Mouse (Mus musculus) mature B cell (primary cell): ENCODE results near the gene Gadd45b.

Source experiments
- in situ Hi-C: fragments of 300-500 bp; cut with MboI; formaldehyde crosslinking; loops from 2 replicates; pipeline ENCODE4 v1.14.3; 2019

Gadd45b gene

DNA sequence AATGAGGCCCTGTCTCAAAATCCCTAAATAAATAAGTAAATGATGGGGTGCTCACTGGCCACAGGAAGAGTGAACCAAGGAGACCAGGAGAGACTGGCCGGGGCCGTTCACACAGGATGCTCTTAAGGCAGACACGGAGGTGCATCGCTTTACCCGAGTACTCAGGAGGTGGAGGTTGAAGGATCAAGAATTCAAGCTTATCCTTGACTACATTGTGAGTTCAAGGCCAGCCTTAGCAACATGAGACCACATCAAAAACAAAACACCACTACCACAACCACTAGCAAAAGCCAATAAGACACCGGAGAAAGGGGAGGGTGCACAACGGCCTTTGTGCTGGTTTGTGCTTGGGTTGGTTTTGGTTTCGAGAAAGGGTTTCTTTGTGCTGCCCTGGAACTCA, 26.5 kb downstream of the Gadd45b start:
- in situ Hi-C loops: no loop called here

DNA sequence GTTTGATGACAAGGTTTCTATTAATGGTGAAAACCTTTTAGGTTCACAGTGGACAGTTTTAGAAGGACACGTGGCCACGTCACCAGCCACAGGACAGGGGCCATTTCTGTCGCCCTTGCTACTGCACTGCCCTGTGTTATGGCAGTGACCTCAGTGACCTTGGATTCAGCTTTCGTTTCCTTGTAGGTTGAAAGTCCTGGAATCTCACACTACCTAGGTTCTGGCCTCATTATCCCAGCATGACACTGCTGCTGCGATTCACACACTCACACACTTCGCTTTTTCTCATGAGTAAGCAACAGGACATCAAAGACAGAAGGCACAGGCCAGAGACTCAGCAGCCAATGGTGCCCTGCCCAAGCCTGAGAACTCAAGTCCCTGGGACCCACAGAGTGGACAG, 27.0 kb downstream of the Gadd45b start:
- in situ Hi-C loops: no loop called here

DNA sequence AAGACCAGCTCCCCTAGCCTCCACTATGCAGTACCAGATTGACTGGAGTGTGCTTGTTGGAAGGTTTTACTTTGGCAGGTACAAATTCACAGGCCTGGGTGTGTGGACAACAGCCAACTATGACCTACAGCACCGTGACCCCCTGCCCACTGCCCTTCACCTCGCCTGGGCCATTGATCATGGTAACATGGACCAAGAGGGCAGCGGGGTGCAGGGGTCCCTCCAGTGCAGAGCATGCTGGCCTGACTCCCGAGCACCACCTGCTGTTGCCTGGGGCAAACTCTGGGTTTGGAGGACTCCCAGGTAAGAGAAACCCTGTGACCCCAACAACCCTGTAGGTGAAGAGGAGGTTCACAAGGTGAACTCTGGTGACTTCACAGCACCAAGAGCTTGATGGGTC, 27.9 kb downstream of the Gadd45b start:
- in situ Hi-C loops: no loop called here

DNA sequence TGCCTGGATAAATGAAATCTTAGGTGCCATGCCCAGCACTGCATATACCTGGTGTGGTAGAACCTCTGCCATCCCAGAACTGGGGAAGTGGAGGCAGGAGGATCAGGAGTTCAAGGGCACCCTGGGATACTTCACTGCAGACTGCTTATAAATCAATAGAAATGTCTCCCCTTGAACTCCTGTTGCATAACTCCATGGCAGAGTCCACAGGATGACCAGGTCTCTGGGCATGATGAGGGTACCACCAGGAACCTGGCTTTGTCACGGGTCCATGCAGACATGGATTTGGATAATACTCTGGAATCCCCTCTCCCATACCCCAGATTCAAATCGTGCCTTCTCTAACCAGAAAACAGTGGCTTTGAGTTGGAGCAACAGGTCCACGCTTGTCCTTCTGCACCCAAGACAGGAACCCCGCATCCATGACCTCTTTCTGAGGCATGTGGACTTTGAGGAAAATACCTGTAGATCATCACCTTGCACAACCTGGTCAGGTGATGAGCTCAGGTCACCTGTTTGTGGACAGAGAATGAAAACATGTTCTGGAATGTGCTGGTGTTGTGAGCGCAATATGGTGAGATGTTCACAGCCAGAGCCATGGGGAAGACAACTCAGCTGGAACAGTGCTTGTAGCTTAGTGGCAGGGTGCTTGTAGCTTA, 29.2 kb downstream of the Gadd45b start:
- in situ Hi-C loops: no loop called here

DNA sequence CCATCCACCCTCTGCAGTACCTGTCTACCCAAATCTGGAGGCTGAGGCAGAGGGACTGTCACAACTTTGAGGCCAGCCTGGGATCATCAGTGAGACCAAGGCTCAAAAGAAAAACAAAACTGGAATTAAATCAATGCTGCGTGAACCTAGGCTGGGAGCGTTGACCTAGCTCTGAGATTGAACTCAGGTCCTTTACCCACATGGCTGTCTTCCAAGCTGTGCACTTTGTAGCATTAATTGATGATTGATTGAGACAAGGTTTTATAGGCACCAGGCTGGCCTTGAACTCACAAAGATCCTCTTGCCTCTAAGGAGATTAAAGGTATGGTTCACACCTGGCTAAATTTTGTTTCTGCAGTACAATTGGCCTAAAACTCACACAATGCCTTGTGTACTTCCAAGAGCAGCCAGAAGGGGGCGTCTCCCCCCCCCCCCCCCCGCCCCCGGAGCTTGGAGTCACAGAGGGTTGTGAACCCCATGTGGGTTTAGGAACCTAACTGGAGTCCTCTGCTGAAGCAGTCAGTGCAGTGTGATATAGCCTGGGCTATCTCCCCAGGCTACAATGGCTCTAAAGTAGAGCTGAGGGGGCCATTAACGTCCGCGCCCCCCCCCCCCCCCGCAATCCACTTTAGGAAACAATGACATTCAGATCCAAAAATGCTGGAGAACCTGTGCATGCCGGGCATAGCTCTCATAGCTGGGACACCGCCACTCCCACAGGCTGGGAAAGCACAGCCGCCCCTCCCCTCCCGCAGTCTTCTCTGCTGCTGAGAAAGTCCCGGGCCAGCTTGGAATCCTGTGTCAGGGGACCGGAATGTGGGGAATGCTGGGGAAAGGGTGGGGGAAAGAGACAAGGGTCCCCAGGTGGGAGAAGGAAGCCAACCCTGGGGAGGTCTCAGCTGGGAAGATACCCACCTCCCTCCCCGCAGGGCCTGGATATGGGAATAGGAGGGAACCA, 31.0 kb downstream of the Gadd45b start:
- in situ Hi-C loops: no loop called here

DNA sequence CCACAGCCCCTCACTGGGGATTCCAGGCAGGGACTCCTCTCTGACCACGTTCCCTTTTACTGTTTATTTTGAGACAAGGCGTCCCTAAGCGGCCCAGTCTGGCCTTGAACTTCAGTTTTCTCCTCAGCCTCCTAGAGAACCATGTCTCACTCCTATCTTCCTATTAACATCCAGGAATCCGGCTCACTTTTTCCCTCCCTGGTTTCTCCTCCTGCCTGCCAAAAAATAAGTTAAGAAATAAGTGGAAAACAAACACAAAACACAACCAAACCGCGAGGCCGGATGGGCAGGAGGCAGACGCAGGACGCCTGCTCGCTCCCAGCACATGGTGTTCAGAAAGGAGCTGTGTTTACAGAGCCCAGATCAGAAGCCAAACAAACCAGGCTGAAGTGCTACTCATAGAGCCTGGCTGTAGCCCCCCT, 32.2 kb downstream of the Gadd45b start:
- in situ Hi-C loops: no loop called here

DNA sequence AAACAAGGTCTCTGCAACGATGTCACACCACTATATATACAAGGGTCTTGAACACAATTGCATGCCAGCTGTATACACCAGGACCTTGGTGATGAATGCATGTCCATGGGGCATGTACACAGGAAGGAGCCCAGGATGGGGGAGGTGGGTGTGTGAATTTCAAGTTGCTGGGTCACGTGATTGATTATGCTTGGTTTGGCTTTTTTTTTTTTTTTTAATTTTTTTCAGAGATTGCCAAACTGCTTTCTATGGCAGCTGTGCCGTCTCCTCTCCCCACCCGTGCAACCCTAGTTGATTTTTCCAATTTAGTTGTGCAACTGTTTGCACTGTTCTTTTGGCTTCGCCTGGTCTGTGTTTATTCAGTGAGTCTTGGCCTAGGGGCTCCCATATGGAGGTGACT, 32.7 kb downstream of the Gadd45b start:
- in situ Hi-C loops: no loop called here

DNA sequence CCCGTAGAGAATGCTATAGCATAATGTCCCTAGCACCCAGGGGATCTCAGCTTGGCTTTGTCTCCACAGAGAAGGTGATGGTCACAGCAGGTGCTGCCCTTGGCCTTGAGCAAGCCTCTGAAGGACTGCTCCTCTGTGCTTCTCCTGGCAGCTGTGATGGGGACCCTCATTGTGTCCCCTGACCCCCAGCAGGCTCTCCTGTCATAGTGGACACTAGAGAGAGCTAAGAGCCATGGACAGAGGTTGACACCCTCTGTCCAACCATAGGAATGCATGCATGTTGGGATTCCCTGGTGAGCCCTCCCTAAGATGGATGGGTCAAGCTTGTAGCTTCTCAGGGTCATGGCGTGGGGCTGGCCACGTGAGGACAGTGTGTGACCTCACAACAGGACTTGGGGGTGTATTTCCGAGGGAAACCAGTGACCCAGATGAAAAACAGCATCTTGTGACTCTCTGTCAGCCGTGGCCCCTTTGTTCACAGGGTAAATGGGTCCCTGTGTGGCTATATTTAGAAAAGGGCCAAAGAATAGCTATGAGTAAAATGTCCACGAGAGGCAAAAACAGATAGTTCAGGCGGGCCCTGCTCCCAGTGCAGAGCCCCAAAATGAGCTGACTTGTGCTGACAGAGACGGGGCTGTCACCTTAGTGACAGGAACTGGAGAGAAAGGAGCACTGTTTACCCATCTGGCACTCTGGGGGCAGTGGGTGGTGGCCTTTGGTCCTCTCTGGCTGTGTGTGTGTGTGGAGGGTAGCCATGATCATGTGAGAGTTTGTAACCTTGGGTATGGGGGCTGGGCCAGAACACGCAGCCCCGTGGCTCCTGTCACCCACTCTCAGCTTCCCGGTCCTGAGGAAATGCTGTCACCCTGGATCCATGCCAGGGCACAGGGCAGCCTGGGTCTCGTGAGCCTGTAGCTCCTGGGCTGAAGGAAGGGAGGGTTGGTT, 33.4 kb downstream of the Gadd45b start:
- in situ Hi-C loops: no loop called here

DNA sequence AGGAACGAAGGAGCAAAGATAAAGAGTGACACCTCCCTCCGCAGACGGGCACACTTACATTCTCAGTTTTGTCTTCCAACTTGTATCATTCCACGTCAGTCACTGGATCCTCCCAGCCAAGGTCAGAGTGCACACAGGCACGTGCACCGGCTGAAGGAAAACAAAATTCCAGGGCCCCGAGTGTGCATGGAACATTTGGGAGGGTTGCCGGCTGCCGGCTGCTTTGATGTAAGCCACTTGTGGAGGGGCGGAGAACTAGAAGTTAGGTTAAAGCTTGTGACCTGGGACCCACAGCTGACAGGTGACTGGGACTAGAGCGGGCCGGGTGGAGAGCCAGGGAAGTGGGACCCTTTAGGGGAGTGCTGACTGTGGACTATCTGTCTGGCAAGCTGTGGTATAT, 36.4 kb downstream of the Gadd45b start:
- in situ Hi-C loops: no loop called here

DNA sequence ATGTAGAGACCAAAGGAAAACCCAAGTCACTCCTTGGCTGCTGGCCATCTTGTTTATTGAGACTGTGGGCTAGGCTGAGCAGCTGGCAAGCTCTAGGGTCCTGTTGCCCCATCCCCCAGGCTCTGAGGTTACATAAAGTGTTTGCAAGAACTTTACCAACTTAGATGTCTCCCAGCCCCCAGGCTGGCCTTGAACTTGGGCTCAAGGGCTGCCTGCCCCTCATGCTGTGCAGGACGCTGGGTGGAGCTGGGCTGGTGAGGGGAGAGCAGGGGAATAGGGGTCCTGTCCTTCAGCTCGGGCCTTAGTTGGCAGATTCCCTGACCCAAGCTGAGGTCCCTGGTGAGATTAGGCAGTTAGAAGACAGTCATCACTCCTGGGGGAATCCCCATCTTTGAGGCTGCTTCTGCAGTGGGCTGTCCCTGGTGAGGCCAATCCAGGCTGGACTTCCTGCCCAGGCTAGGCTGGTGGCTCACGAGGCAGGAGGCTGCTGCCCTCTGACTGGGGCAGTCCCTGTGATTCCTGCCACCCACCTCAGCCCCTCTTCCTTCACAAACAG, 37.3 kb downstream of the Gadd45b start:
- in situ Hi-C loops: no loop called here

DNA sequence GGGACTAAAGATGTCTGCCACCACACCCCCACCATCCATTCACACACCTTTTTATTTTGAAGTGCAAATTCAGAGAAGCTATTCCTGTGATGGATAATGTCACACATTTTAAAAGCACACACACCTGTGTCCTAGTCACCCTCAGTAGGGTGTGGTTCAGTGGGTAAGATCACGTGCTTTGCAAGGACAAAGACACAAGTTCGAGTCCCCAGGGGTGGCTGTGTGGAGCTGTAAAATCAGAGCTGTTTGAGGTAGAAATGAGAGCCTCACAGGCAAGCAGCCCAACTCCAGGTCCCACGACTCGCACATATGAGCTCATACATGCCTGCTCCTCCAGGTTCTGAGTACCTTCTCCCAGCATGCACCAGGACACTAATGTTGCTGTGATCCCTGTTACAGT, 38.2 kb downstream of the Gadd45b start:
- in situ Hi-C loops: no loop called here

DNA sequence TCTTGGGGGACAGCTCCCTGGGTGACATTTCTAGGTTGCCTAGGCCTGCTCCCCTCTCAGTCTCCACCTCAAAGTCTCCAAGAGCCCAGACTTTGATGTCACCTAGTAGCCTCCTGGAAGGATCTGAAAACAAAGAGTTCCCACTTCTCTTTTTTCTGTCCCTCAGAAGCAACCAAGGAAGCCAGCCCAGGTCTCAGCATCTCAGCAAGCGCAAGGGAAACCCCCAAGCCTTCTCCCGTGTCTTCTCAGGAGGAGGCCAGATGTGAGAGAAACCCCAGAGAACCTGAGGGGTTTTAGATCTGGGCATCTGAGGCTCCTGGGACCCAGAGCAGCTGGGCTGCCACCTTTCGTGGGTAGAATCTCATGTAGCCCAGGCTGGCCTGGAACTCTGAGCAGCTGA, 39.4 kb downstream of the Gadd45b start:
- in situ Hi-C loops: no loop called here

DNA sequence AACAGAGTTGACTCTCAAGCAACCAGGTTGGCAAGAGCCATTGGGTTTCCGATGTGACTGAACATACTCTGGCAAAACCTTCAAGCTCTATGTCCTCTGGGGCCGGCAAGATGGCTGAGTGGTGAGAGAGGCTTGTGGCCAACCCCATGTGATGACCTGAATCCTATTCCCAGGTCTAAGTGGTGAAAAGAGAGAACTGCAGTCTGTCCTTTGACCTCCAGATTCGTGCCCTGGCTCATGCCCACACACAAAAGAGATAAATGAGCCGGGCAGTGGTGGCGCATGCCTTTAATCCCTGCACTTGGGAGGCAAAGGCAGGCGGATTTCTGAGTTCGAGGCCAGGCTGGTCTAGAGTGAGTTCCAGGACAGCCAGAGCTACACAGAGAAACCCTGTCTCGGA, 40.3 kb downstream of the Gadd45b start:
- in situ Hi-C loops: no loop called here

DNA sequence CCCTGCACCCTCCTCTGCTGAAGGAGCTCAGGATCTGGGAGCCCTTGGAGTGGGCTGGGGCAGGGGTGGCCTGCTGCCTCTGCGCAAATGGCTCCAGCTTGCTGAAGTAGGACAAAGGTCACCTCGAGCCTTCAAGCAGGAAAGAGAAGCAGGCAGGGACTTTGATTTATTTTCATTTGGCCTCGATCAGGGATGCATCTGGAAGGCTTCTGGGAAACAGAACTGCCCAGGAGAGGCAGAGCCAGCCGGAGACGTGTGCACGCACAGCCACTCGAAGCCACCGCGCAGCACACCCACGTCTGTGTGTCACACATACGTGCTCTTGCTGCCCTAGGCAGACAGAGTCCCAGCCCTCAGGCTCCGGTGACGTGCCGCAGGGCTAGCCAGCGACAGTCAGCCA, 41.7 kb downstream of the Gadd45b start:
- in situ Hi-C loops: no loop called here

DNA sequence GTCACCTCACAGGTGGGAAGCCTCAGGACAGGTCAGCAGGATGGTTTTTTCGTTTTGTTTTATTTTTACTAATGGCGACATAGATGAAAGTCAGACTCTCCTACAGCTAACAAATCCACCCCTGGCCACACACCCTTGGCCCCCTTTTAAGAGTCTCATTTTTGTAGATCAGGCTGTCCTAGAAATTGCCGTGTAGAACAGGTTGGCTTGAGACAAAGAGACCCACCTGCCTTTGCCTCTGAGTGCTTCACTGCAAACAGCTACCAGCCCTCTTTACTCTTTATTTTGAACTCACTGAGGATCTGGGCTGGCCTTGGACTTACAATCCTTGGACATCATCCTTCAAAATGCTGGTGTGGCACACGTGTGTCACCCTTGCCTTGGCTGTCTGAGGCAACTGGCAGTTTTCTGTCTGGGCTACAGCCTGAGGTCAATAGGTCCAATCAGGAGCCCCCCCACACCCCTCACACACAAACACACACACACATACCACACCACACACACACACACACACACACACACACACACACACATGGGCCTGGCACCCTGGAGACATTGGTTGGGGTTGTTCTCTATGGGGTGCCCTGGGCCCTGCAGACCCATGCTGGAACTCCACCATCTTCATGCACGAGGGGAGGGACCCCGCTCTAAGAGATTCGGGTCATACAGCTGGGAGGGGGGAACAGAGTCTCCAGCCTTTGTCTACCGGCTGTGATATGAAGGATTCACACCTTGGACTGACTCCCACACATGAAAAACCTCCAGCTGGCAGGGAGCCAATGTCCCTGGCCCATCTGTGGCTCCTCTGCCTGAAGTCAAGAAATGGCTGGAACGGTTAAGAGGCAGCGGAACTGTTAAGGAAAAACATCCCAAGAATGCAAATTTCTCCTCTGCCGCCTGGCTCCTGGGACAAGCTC, 42.5 kb downstream of the Gadd45b start:
- in situ Hi-C loops: no loop called here

DNA sequence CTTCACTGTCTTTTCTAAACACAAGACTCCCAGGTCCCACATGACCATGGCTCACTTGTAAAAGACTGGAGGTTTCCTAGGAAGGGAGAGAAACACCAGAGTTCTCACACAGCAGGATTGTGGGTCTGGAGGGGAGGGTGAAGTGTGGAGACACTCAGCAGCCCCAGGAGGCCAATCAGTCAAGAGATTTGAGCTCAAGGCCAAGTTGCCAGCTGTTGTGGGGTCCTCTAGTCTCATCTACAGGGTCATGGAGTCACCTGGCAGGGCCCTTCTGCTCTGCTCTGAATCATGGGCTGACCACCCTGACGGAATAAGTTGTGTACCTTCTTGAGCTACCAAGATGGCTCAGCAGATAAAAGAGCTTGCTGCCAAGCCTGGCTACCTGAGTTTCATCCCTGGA, 43.8 kb downstream of the Gadd45b start:
- in situ Hi-C loops: no loop called here

DNA sequence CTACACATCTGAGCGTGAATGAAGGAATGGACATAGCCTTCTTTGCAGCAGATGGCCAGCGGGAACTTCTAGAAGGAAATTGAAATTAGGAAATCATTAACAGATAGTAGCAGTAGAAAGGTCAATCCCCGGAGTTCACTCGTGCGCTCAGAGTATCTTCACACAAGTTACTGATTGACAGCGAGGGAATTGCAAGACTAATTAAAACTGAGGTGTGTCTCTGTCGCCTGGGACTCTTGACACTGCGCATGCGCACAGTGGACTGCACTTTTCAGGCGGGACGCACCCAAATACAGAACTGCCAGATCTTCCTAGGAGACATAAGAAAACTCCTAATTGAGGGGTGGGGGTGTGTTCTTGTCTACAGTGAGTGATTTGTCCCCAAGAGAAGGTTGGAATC, 45.6 kb downstream of the Gadd45b start:
- in situ Hi-C loops: no loop called here

DNA sequence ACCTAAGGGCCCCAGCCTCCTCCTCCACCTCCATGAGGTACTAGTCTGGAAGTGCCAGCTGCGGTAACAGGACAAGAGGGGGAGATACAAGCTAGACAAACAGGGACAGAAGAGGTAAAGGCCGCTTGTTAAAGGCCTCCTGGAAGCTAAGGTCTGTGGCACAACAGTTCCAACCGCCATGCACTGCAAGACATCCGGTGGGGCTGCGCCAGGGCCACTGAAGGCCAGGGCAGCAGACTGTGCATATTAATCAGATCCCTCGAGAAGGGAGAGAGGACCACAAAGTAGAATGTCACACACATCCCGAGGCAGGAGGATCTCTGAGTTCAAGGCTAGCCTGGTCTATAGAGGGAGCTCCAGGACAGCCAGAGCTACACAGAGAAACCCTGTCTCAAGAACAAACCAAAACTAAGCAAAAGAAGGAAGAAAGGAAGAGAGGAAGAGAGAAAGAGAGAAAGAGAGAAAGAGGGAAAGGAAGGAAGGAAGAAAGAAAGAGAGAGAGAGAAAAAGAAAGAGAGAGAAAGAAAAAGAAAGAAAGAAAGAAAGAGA, 51.8 kb downstream of the Gadd45b start:
- in situ Hi-C loops: no loop called here
